Mouse (Mus musculus) mature B cell (primary cell): ENCODE data around the gene Rbfox3.

Experiments used
- in situ Hi-C: fragments of 300-500 bp; cut with MboI; formaldehyde crosslinking; loops from 2 replicates; pipeline ENCODE4 v1.14.3; 2019

Gene Rbfox3

GRCm38 (mm10) chr11:118603126-118603525 is 308.3 kb downstream of the Rbfox3 start:
- in situ Hi-C loops: no loop called here

DNA sequence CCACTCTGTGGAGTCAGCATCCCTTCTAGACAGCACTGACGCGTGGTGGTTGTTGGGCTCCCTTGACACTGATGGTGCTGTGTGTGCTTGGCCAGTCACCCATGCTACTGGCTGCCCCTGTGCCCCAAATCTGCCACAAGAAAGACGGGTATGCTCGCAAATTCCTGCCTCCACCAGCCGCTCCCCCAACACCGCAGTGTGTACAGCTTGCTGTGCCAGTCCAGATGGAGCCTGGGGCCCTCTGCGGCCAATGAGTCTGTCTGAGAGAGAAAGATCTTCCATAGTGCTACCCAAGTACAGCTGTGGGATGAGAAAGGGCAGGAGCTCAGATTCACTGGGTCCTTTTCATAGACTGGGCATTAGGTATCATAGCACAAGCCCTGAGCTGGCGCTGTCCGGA is 309.9 kb downstream of the Rbfox3 start:
- in situ Hi-C loops: no loop called here

- in situ Hi-C loops: no loop called here
These were observed 311.2 kb downstream of the Rbfox3 start for GRCm38 (mm10) chr11:118600168-118600567.

- in situ Hi-C loops: no loop called here
These were observed 312.7 kb downstream of the Rbfox3 start for GRCm38 (mm10) chr11:118598726-118599125.

DNA sequence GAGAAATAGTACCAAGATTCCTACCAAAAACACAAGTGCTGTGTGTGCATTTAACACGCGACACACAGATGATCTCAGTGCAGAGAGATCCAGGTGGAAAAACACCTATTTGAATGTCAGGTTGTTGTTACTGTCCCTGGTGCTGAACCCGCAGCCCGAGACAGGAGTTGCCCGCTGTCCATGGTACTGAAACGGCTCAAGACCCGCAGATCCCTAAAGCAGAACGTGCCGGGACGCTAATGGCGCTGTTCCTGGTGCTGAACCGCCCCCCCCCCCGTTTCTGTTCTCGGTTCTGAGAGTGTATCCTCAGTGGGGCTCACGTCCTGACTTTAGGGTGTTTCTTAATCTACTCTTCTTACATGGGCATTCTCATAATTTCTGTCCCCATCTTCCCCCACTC is 326.6 kb downstream of the Rbfox3 start:
- in situ Hi-C loops: no loop called here

DNA sequence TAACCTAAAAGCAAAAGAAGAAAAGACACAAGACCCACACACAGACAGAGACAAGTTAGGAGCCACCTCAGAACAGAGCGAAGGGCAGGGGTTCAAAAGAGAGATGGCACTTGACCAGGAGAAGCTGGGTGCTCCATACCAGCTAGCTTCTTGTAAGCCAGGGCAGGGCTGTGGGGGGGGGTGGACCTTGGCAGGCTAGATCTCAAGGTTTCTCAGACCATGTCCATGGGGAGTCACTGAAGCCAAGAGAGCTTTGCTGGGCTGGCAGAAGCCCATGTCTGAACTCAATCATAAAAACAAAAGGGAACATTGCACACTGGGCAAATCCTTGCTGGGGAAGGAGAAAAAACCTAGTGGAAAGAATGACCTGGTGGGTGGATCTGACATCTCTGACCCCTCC is 327.4 kb downstream of the Rbfox3 start:
- in situ Hi-C loops: no loop called here

DNA sequence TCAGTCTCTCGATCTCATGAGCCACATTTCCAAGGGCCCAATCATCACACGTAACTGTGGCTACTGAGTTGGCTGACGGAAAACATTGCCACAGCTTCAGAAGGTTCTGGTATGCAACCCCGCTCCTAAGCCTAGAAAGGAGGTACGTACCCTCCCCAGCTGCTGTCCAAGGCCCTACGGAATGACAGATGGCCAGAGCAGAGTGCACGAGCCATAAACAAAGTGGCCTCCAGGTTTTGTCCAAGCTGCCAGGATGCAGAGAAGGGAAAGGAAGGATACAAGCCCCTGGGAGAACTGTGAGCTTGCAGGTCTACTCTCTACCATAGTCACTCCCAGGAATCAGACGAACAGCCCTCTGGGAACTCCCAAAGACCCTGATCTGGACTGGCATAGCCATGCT is 327.8 kb downstream of the Rbfox3 start:
- in situ Hi-C loops: no loop called here

GRCm38 (mm10) chr11:118581019-118581418 is 330.4 kb downstream of the Rbfox3 start:
- in situ Hi-C loops: no loop called here

- in situ Hi-C loops: no loop called here
These were observed 331.8 kb downstream of the Rbfox3 start for GRCm38 (mm10) chr11:118579622-118580021.

- in situ Hi-C loops: no loop called here
These were observed 334.1 kb downstream of the Rbfox3 start for GRCm38 (mm10) chr11:118577271-118577670.

GRCm38 (mm10) chr11:118576611-118577010 is 334.8 kb downstream of the Rbfox3 start:
- in situ Hi-C loops: no loop called here

DNA sequence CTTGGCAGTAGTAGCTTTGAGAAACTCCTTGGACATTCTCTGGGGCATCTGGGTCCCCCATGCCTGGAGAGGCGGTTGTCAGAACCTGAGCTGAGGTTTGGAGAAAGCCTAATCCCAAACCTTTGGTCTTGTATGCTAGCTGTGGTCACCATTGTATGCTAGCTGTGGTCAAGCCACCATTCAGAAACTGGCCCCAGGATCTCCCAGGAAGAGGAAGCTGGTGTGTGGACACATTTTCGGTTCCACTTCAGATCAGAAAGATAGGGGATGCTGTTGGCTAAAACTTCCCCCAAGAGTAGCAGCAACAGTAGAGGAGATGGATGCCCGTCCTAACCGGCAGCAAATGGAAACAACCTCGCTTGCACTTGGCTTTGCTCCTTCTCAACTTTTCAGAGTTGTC is 337.0 kb downstream of the Rbfox3 start:
- in situ Hi-C loops: no loop called here

GRCm38 (mm10) chr11:118573569-118573968 is 337.8 kb downstream of the Rbfox3 start:
- in situ Hi-C loops: no loop called here

- in situ Hi-C loops: no loop called here
These were observed 338.4 kb downstream of the Rbfox3 start for GRCm38 (mm10) chr11:118573000-118573399.

GRCm38 (mm10) chr11:118570164-118570563 is 341.2 kb downstream of the Rbfox3 start:
- in situ Hi-C loops: no loop called here

DNA sequence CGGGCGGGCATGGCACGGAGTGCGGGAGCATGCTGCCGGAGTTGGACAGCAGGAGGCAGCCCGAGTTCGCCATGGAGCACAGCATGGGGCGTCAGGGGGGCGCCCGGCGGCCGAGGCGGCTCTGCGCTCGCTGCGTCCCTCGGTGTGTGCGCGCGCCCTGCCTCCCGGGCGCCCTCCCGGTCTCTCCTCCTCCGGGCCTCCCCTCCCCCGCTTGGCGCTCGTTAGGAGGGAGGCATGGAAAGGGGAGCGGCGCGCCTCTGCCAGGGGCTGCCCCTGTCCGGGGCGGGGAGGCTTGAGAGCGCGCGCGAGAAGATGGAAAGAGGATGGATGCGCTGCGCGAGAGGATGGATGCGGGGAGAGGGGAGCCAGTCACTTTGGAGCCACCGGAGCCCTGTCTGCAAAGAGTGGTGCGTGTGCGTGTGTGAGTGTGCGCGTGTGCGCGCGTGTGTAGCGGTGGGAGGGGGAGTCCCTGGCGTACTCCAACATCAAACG is 341.8 kb downstream of the Rbfox3 start:
- in situ Hi-C loops: no loop called here

DNA sequence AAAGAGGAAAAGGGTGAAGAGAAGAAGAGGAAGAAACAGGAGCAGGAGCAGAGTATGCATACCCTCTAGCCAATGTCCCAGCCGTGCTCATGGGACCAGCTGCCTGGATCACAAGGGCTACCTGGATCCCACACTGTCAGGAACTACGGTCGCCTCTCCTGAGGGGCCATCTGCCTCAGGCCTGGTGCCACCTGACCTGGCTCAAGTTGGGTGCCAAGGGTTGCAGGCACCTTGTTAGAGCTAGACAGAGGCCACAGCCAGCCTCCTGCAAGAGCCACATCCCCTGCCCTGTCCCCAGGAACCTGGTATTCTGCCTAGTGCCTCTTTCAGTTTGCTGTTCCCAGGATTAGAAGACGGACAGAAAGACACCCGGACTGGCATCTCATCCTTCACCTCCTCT is 347.5 kb downstream of the Rbfox3 start:
- in situ Hi-C loops: no loop called here

GRCm38 (mm10) chr11:118562847-118563246 is 348.6 kb downstream of the Rbfox3 start:
- in situ Hi-C loops: no loop called here

GRCm38 (mm10) chr11:118558193-118558592 is 353.2 kb downstream of the Rbfox3 start:
- in situ Hi-C loops: no loop called here

DNA sequence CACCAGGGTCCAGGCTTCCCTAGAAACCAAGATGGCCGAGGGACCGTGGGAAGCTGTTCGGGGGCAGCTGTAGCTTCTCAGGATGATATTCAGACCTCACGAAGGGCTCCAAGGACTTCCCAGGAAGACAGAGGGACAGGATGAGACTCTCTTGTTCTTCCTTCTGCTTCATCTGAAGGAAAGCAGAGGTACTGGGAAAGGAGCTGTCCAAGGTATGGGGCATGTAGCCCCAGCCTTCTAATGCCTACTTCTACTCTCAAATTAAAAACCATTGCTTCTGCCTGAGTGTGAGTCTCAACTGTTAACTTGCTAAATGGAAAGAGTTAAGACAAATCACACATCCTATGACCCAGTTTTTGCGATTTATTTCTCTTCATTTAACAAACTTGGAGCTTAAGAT is 355.8 kb downstream of the Rbfox3 start:
- in situ Hi-C loops: no loop called here

DNA sequence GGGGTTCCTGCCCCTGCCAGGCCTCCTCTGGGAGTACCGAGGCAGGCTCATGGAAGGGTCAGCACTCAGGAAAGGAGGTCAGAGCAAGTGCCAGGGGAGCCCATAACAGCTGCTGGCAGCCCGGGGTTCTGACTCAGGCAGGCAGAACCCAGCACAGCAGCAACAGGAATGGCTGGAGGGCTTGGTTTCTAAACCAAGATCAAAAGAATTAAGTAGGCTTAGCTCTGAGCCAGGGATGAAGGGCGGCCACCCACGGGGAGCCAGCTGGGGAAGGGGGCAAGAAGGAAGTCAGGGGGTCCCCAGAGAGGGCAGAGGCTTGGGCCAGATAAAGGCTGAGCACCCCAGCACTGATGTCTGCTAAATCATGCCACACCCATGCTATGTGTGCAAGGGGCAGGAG is 356.9 kb downstream of the Rbfox3 start:
- in situ Hi-C loops: no loop called here

GRCm38 (mm10) chr11:118553926-118554325 is 357.5 kb downstream of the Rbfox3 start:
- in situ Hi-C loops: no loop called here

- in situ Hi-C loops: no loop called here
These were observed 358.4 kb downstream of the Rbfox3 start for GRCm38 (mm10) chr11:118553001-118553400.

DNA sequence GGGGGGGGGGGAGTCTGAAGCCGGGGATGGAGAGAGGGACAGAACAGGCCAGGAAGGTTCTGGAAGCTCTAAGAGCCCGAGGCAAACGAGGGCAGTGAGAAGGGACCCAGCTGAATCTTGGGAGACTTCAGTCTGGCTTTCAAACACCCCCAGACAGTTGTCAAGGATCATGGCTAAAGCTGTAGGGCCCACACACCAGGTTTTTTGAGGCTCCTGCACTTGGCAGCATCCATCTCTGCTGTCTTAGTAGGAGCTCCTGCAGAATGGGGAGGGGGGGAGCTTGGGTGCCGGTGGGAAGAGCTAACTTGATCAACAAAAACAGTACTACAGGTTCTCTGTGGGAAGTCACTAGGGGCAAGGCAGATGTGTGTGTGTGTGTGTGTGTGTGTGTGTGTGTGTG is 358.9 kb downstream of the Rbfox3 start:
- in situ Hi-C loops: no loop called here

DNA sequence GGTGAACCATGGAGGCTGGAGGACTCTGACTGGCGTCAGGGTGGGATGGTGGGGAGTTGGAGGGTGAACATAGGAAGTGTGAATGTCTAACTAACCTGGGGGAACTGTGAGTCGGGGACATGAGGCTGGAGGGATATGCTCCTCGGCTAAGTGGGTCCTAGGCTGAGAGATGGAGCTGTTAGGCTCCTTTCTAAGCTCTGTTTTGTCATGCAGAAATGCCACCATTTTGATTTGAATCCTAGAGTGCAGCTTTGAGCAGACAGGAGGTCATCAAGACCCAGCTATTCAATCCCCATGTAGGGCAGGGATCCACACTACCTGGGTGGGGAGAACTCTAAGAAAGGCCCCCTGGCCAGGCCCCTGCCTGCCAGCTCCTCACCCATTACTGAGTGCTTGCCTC is 359.7 kb downstream of the Rbfox3 start:
- in situ Hi-C loops: no loop called here
